ENCODE assay signal across 8 mouse cellular contexts in genomic region chr17:47873341-47873791, GRCm38 (mm10). TPM values are rescaled to one million over a fixed set of nuclear protein-coding genes. Genes with fewer than 3 reads are reported as not detected.
DNase-seq lines count a peak whose midpoint lies in the region; ATAC-seq and TF ChIP-seq lines count a peak whose summit lies in the region.

No protein-coding gene starts in this region.

- H3K4me2 ChIP-seq in forebrain, embryonic 15.5 days (replicated peaks), result peak overlapping the region; percentile 24
- peak overlapping the region; percentile 39 for H3K4me2 ChIP-seq in liver, postnatal 0 days (ENCODE audit: low read depth, low read length)
- peak overlapping the region; percentile 20; the same call in 1 of the 2 replicates for H3K4me2 ChIP-seq in neural tube, embryonic 14.5 days (ENCODE audit: low read depth, low read length)

- peak; percentile 70 for DNase-seq in heart, postnatal 25 days (ENCODE audit: low spot score)
- peak; percentile 91 for DNase-seq in layer of hippocampus, adult 11-12 months (ENCODE audit: low spot score)
- DNase-seq in liver, postnatal 0 days, result peak; percentile 86
- DNase-seq in testis, postnatal 10 days (ENCODE audit: low spot score), result peak; percentile 89

- 10% methylated on average over 9 of the region's 9 CpGs for WGBS in forebrain, embryonic 15.5 days
- WGBS in liver, postnatal 0 days (ENCODE audit: insufficient replicate concordance), result 10% methylated on average over 9 of the region's 9 CpGs
- 9% methylated on average over 9 of the region's 9 CpGs for WGBS in neural tube, embryonic 14.5 days

- no peaks in the 10 kb centered on the region for H3K9me3 ChIP-seq in E14TG2a.4 (ENCODE audit: low read length)
- no peaks in the 10 kb centered on the region for H3K9me3 ChIP-seq in forebrain, embryonic 15.5 days
- no peaks in the 10 kb centered on the region for H3K9me3 ChIP-seq in liver, postnatal 0 days (ENCODE audit: low read length)
- no peaks in the 10 kb centered on the region for H3K9me3 ChIP-seq in neural tube, embryonic 14.5 days (ENCODE audit: control insufficient read depth, low read length)

- H3K36me3 ChIP-seq in E14TG2a.4 (ENCODE audit: insufficient read depth, low read length), result peaks cover 80% of the 10 kb centered on the region
- peaks cover 49% of the 10 kb centered on the region for H3K36me3 ChIP-seq in forebrain, embryonic 15.5 days
- H3K36me3 ChIP-seq in liver, postnatal 0 days (replicated peaks; ENCODE audit: insufficient read depth, low read length), result peaks cover 44% of the 10 kb centered on the region
- H3K36me3 ChIP-seq in neural tube, embryonic 14.5 days (ENCODE audit: control insufficient read depth, insufficient read depth, low read length), result no peaks in the 10 kb centered on the region

- intact Hi-C loops in heart, postnatal 25 days (cut with DNase I), result loop anchor here (2.0 to 5.0 kb wide), 2 partner anchors 174 to 227 kb away; no protein-coding TSS in a partner anchor

- H3K27me3 ChIP-seq in E14TG2a.4 (ENCODE audit: insufficient read depth, low read length), result no peaks in the 10 kb centered on the region
- H3K27me3 ChIP-seq in forebrain, embryonic 15.5 days, result no peaks in the 10 kb centered on the region
- H3K27me3 ChIP-seq in liver, postnatal 0 days (ENCODE audit: insufficient read depth, low read length), result no peaks in the 10 kb centered on the region
- no peaks in the 10 kb centered on the region for H3K27me3 ChIP-seq in neural tube, embryonic 14.5 days (ENCODE audit: control insufficient read depth, insufficient read depth, low read length)

- no peak for TF ChIP-seq EP300 in liver, postnatal 0 days (IDR thresholded peaks at IDR 0.05; ENCODE audit: low read depth)

- H3K4me3 ChIP-seq in E14TG2a.4 (replicated peaks; ENCODE audit: low read length), result peak overlapping the region; percentile 59
- H3K4me3 ChIP-seq in forebrain, embryonic 15.5 days, result no peak overlapping the region
- 0 out of 2 replicates have a peak overlapping the region, but pooled peaks have one; percentile 2 for H3K4me3 ChIP-seq in liver, postnatal 0 days (ENCODE audit: low read depth, low read length)
- no peak overlapping the region for H3K4me3 ChIP-seq in neural tube, embryonic 14.5 days (ENCODE audit: low read depth, low read length)

- H3K9ac ChIP-seq in forebrain, embryonic 15.5 days (replicated peaks), result no peak overlapping the region
- H3K9ac ChIP-seq in liver, postnatal 0 days (replicated peaks), result no peak overlapping the region
- no peak overlapping the region for H3K9ac ChIP-seq in neural tube, embryonic 14.5 days (replicated peaks; ENCODE audit: low read depth, low read length)

- peak; percentile 85 for TF ChIP-seq CTCF in E14TG2a.4 (conservative IDR thresholded peaks at IDR 0.05; ENCODE audit: low read length)
- TF ChIP-seq CTCF in liver, postnatal 0 days (IDR thresholded peaks at IDR 0.05; ENCODE audit: low read depth), result peak; percentile 92

- peak; percentile 49 for ATAC-seq in cerebellum, adult (ENCODE audit: insufficient number of reproducible peaks, low FRiP score, low TSS enrichment)
- peak; percentile 41 for ATAC-seq in forebrain, embryonic 15.5 days (replicated peaks)
- ATAC-seq in liver, postnatal 0 days, result peak; percentile 82
- ATAC-seq in neural tube, embryonic 14.5 days (ENCODE audit: low read depth), result peak; percentile 31

- H3K27ac ChIP-seq in forebrain, embryonic 15.5 days (replicated peaks), result peak overlapping the region; percentile 73
- no peak overlapping the region for H3K27ac ChIP-seq in liver, postnatal 0 days (ENCODE audit: low read depth)
- 0 out of 2 replicates have a peak overlapping the region, but pooled peaks have one; percentile 7 for H3K27ac ChIP-seq in neural tube, embryonic 14.5 days (ENCODE audit: low read depth, low read length)

- peaks cover 97% of the 10 kb centered on the region for H3K4me1 ChIP-seq in E14TG2a.4 (replicated peaks; ENCODE audit: low read depth, low read length)
- peaks cover 51% of the 10 kb centered on the region for H3K4me1 ChIP-seq in forebrain, embryonic 15.5 days
- H3K4me1 ChIP-seq in liver, postnatal 0 days (ENCODE audit: insufficient read depth), result peaks cover 6% of the 10 kb centered on the region; the same call in 1 of the 2 replicates
- peaks cover 26% of the 10 kb centered on the region for H3K4me1 ChIP-seq in neural tube, embryonic 14.5 days (ENCODE audit: control insufficient read depth, insufficient read depth, low read length)

RNA-seq across cellular contexts. Expression of gene Mdfi, which starts 38.9 kb away (rescaled TPM):
- polyA plus RNA-seq in forebrain, embryonic 15.5 days (2015; fragmentation: Nextera tagmentation; extraction: Ambion mirVana), result 2.5 and 2.7 TPM in 2 replicates
- total RNA-seq in heart, postnatal 25 days (2021), result 1 to 10 TPM; 2.4 TPM
- 0.82 TPM in 2 replicates for polyA plus RNA-seq in liver, postnatal 0 days (2015; fragmentation: Nextera tagmentation; extraction: Ambion mirVana)
- polyA plus RNA-seq in neural tube, embryonic 14.5 days (2014; fragmentation: Nextera tagmentation; extraction: Ambion mirVana), result 2.7 and 5.3 TPM in 2 replicates

RNA-seq across cellular contexts. Expression of gene Foxp4, which starts 51.1 kb away (rescaled TPM):
- 33.2 and 37.3 TPM in 2 replicates for polyA plus RNA-seq in forebrain, embryonic 15.5 days (2015; fragmentation: Nextera tagmentation; extraction: Ambion mirVana)
- total RNA-seq in heart, postnatal 25 days (2021), result 1 to 10 TPM; 9.4 to 9.6 TPM
- 5.9 and 6.2 TPM in 2 replicates for polyA plus RNA-seq in liver, postnatal 0 days (2015; fragmentation: Nextera tagmentation; extraction: Ambion mirVana)
- 28.7 and 29.1 TPM in 2 replicates for polyA plus RNA-seq in neural tube, embryonic 14.5 days (2014; fragmentation: Nextera tagmentation; extraction: Ambion mirVana)

Comparison
In these comparisons a context has a peak if more than half of its experiments do, and no peak if none do; other contexts are left out.
1. H3K4me3 ChIP-seq: peak in E14TG2a.4 (single experiment) and liver, postnatal 0 days (single experiment); none in forebrain, embryonic 15.5 days (single experiment) and neural tube, embryonic 14.5 days (single experiment).
2. ATAC-seq: peak in every context shown above with its lines; median percentile 82 in liver, postnatal 0 days; 49 in cerebellum, adult; 41 in forebrain, embryonic 15.5 days; 31 in neural tube, embryonic 14.5 days.
3. Peak in every context shown above with its lines, with median percentiles within 50 percentile points of each other: H3K4me2 ChIP-seq and DNase-seq.